Mouse (Mus musculus) bone marrow, adult 2 months (tissue): ENCODE measurements around the gene Zfp992.
"Not testable (repeated sequence)": the region's sequence is repeated elsewhere in the genome, so short reads cannot be mapped to it uniquely, and the experiment has no call there.

Source experiments
- CTCF ChIP-seq: fragments of 200-500 bp; IDR thresholded peaks from 2 replicates; pipeline ENCODE4 v1.5.1; 2011; ENCODE audit warnings: low read length, control low read depth; ENCODE audit not compliant: control insufficient read depth, insufficient read depth
- POLR2A ChIP-seq: fragments of 200-500 bp; IDR thresholded peaks from 2 replicates; pipeline ENCODE4 v1.6.1; 2011; ENCODE audit warnings: low read depth, mild to moderate bottlenecking, control low read depth, low read length, borderline replicate concordance; ENCODE audit not compliant: control insufficient read depth

- not testable (repeated sequence) for TF ChIP-seq CTCF, POLR2A
Measured at GRCm38 (mm10) chr4:146430876-146431275, 17.9 kb upstream of the Zfp992 start.
